Mouse (Mus musculus): ENCODE measurements around the gene Inca1.

DNA sequence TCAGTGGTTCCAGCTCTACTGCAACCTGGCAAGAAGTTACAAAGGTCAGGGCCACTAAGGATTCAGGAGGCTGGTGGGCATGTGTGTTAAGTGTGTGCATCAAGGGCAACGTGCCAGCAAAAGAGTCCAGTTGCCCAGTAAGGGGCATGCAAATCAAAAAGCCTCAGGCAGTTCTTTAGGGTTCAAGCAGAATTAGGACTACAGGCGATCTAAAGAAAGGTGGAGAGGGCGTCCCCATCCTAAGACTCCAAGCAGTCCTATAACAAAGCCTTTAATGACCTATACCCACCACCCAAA, 53.7 kb downstream of the Inca1 start:
- no peak for TF ChIP-seq CTCF (IDR thresholded peaks at IDR 0.05; ENCODE audit: control insufficient read depth, insufficient read depth, insufficient replicate concordance, low read depth, low read length)
- TF ChIP-seq POLR2A (IDR thresholded peaks at IDR 0.05; ENCODE audit: control insufficient read depth, low read depth, low read length): no peak

Measured in testis, adult 2 months (tissue).